Mouse (Mus musculus) limb, embryonic 11.5 days (tissue): ENCODE measurements around the gene Cygb. TPM values are rescaled to one million over a fixed set of nuclear protein-coding genes. Genes with fewer than 3 reads are reported as not detected.
"Not testable (repeated sequence)": the region's sequence is repeated elsewhere in the genome, so short reads cannot be mapped to it uniquely, and the experiment has no call there.

Source experiments
- ATAC-seq: fragments of 200-750 bp; cut with Nextera tagmentation; 2 replicates; pipeline ENCODE4 v1.8.0; 2017; ENCODE audit warnings: low read depth; ENCODE audit not compliant: insufficient number of reproducible peaks, low FRiP score, low TSS enrichment
- DNase-seq: peaks from one replicate; pipeline ENCODE4 v3.0.0-alpha.2; 2015; ENCODE audit warnings: low spot score
- H3K27ac ChIP-seq: fragments of 300-500 bp; sonication (generic); replicated peaks from 2 replicates; pipeline ENCODE4 v1.5.1; 2014; ENCODE audit warnings: low read depth, mild to moderate bottlenecking, low read length
- H3K27me3 ChIP-seq: fragments of 300-500 bp; sonication (generic); 2 replicates; pipeline ENCODE4 v1.6.1; 2014; ENCODE audit warnings: mild to moderate bottlenecking, low read length, mixed read lengths; ENCODE audit not compliant: control insufficient read depth, insufficient read depth
- H3K36me3 ChIP-seq: fragments of 300-500 bp; sonication (generic); 2 replicates; pipeline ENCODE4 v1.6.1; 2014; ENCODE audit warnings: mild to moderate bottlenecking, low read length, moderate library complexity, mixed read lengths; ENCODE audit not compliant: control insufficient read depth, insufficient read depth
- H3K4me1 ChIP-seq: fragments of 300-500 bp; sonication (generic); 2 replicates; pipeline ENCODE4 v1.6.1; 2014; ENCODE audit warnings: low read length, mixed read lengths; ENCODE audit not compliant: control insufficient read depth, insufficient read depth
- H3K4me2 ChIP-seq: fragments of 300-500 bp; sonication (generic); 2 replicates; pipeline ENCODE4 v1.6.1; 2014; ENCODE audit warnings: low read depth, mild to moderate bottlenecking, moderate library complexity; ENCODE audit not compliant: severe bottlenecking
- H3K4me3 ChIP-seq: fragments of 300-500 bp; sonication (generic); 2 replicates; pipeline ENCODE4 v1.5.1; 2014; ENCODE audit warnings: low read depth, low read length
- H3K9ac ChIP-seq: fragments of 300-500 bp; sonication (generic); 2 replicates; pipeline ENCODE4 v1.6.1; 2014; ENCODE audit warnings: mild to moderate bottlenecking, low read length
- H3K9me3 ChIP-seq: fragments of 300-500 bp; sonication (generic); 2 replicates; pipeline ENCODE4 v1.6.1; 2016; ENCODE audit warnings: low read length; ENCODE audit not compliant: control insufficient read depth
- WGBS: fragments of 180-500 bp; shearing (Covaris S2); extraction: QIAGEN DNeasy Blood & Tissue Kit; methylation state at CpG from one replicate; pipeline ENCODE4 v1.1.7; 2014; 5-methylcytosine and 5-hydroxymethylcytosine counted together
- polyA plus RNA-seq: library from polyadenylated mRNA; unstranded; fragments of >200 nt; fragmentation: Nextera tagmentation; extraction: Ambion mirVana; gene quantifications from 2 replicates; pipeline ENCODE4 v1.2.1, GENCODE M21; 2014

Cygb gene
- polyA plus RNA-seq, 1 experiment from 2014 or later, result 2.3 TPM

GRCm38 (mm10) chr11:116679148-116679547 lies 25.0 kb upstream of the Cygb start:
- H3K4me1 ChIP-seq, result no peaks in the 10 kb centered on the region
- ATAC-seq (no peak), DNase-seq (no peak)
- peaks cover 20% of the 10 kb centered on the region; the same call in 1 of the 2 replicates for H3K36me3 ChIP-seq
- H3K4me3 ChIP-seq, result no peak overlapping the region
- no peak overlapping the region for H3K9ac ChIP-seq
- no peak overlapping the region for H3K27ac ChIP-seq
- H3K9me3 ChIP-seq, result no peaks in the 10 kb centered on the region
- 91% methylated on average over 6 of the region's 6 CpGs for WGBS
- H3K27me3 ChIP-seq, result no peaks in the 10 kb centered on the region
- no peak overlapping the region for H3K4me2 ChIP-seq

DNA sequence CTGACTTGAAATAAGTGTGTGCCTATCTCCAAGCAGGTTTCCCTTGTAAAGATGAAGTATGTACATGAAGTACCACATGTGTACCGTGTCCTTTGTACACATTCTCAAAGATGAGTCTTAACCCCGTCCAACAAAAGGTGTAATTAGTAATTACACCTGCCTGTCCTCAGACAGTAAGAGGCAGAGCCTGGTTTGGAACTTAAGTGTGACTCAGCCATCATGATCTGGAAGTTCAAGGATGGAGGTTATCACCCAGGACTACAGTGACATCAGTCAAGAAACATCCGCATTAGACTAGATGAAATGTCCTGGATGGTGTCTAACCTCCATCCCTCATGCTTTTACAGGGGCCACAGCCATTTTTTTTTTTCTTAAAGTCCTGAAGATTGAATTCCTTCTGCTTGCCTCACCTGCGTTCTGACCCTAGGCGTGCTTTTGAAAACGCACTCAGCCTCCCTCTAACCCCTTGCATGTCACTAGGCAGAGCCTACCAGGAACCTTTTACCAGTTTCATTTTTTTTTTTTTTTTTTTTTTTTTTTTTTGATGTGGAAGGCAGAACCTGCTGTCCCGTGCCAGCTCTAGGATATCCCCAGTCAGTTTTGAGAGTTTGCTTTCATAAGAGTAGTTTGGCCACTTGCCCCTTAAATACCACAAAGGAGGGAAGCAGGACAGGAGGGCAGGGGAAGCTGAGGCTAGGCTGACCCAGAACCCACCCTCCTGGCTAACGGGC lies 23.8 kb upstream of the Cygb start:
- H3K9me3 ChIP-seq, result no peaks in the 10 kb centered on the region
- WGBS, result 84% methylated on average over 8 of the region's 8 CpGs
- DNase-seq (no peak), ATAC-seq (no peak)
- no peak overlapping the region for H3K4me2 ChIP-seq
- H3K27ac ChIP-seq, result no peak overlapping the region
- H3K4me3 ChIP-seq, result no peak overlapping the region
- H3K4me1 ChIP-seq, result 0 out of 2 replicates have a peak, but pooled peaks cover under 1% of the 10 kb centered on the region
- H3K36me3 ChIP-seq, result peaks cover 30% of the 10 kb centered on the region; the same call in 1 of the 2 replicates
- H3K27me3 ChIP-seq, result no peaks in the 10 kb centered on the region
- H3K9ac ChIP-seq, result no peak overlapping the region

GRCm38 (mm10) chr11:116676175-116676976 lies 22.3 kb upstream of the Cygb start:
- no peak overlapping the region for H3K9ac ChIP-seq
- no peak for ATAC-seq
- 86% methylated on average over 14 of the region's 14 CpGs for WGBS
- peaks cover 28% of the 10 kb centered on the region; the same call in 1 of the 2 replicates for H3K36me3 ChIP-seq
- H3K4me1 ChIP-seq, result peaks cover 4% of the 10 kb centered on the region; the same call in 1 of the 2 replicates
- DNase-seq, result no peak
- H3K27ac ChIP-seq, result no peak overlapping the region
- no peaks in the 10 kb centered on the region for H3K27me3 ChIP-seq
- H3K4me2 ChIP-seq, result no peak overlapping the region
- no peak overlapping the region for H3K4me3 ChIP-seq
- H3K9me3 ChIP-seq, result no peaks in the 10 kb centered on the region

DNA sequence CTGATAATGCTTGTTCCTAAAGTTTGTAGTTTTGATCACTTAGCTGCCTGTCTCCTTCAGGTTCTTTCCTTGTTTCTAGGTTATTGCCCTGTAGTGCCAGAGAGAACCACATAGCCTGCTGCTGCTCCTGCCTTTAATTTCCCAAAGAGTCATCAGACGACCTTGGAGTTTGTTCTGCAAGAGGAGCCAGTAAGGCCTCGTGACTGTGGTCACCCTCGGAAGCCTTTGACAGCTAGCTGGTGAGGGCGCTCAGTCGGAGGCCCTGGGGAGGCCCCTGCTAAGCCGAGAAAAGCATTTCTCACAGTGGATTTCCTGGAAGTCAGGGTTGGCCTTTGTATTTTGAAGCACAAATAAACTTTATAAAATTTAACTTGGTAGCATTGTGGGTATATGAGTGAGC lies 21.3 kb upstream of the Cygb start:
- not testable (repeated sequence) for H3K9me3 ChIP-seq, H3K4me1 ChIP-seq, H3K27ac ChIP-seq, H3K27me3 ChIP-seq, DNase-seq, H3K9ac ChIP-seq, ATAC-seq, H3K4me2 ChIP-seq, H3K4me3 ChIP-seq
- peaks cover 28% of the 10 kb centered on the region; the same call in 1 of the 2 replicates for H3K36me3 ChIP-seq
- WGBS, result 83% methylated on average over 6 of the region's 6 CpGs

GRCm38 (mm10) chr11:116674616-116675379 lies 20.7 kb upstream of the Cygb start:
- ATAC-seq, result no peak
- WGBS, result 90% methylated on average over 7 of the region's 7 CpGs
- Histone ChIP-seq H3K9ac (no peak overlapping the region), H3K36me3 (peaks cover 28% of the 10 kb centered on the region; the same call in 1 of the 2 replicates), H3K4me1 (peaks cover 4% of the 10 kb centered on the region; the same call in 1 of the 2 replicates), H3K4me2 (no peak overlapping the region), H3K9me3 (no peaks in the 10 kb centered on the region), H3K4me3 (no peak overlapping the region), H3K27ac (no peak overlapping the region), H3K27me3 (no peaks in the 10 kb centered on the region)
- DNase-seq, result no peak

DNA sequence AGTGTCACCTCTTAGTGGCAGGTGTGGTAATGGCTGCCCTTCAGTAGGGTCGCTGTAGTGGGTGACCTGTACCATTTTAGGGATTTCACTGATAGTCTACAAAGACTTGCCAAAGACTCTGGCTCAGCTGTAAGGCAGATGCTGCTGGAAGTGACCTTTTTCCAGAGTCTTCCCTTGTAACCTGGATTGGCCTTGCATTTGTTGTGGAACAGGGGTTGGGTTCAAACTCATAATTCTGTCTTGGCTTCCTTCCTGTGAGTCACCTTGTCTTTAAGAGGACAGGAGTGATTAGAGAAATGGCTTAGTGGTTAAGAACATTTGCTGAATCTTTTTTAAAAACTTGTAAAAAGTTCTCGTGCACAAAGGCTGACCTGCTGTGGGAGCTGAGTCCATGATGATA lies 19.3 kb upstream of the Cygb start:
- WGBS, result 88% methylated on average over 2 of the region's 2 CpGs
- Histone ChIP-seq H3K27ac (no peak overlapping the region), H3K9ac (no peak overlapping the region), H3K4me1 (peaks cover 11% of the 10 kb centered on the region; the same call in 1 of the 2 replicates), H3K27me3 (no peaks in the 10 kb centered on the region), H3K36me3 (peaks cover 28% of the 10 kb centered on the region; the same call in 1 of the 2 replicates), H3K4me3 (0 out of 2 replicates have a peak overlapping the region, but pooled peaks have one; percentile 82), H3K4me2 (peak overlapping the region; percentile 90), H3K9me3 (no peaks in the 10 kb centered on the region)
- no peak for DNase-seq
- no peak for ATAC-seq

GRCm38 (mm10) chr11:116672595-116672994 lies 18.5 kb upstream of the Cygb start:
- WGBS, result 21% methylated on average over 7 of the region's 7 CpGs
- Histone ChIP-seq H3K9me3 (no peaks in the 10 kb centered on the region), H3K36me3 (peaks cover 28% of the 10 kb centered on the region; the same call in 1 of the 2 replicates), H3K27me3 (no peaks in the 10 kb centered on the region), H3K4me3 (peak overlapping the region; percentile 82), H3K27ac (no peak overlapping the region), H3K4me2 (peak overlapping the region; percentile 90), H3K9ac (peak overlapping the region; percentile 94), H3K4me1 (peaks cover 11% of the 10 kb centered on the region; the same call in 1 of the 2 replicates)
- DNase-seq (no peak), ATAC-seq (no peak)
